Mouse (Mus musculus) CH12.LX (cell line): ENCODE measurements around the gene Hsf5. TPM values are rescaled to one million over a fixed set of nuclear protein-coding genes. Genes with fewer than 3 reads are reported as not detected.
A peak's percentile ranks its signal among the peaks of the same experiment; 100 is the strongest.

ENCODE experiments used
- DNase-seq: peaks from one replicate; pipeline ENCODE4 v3.0.0-alpha.2; 2013; ENCODE audit errors: extremely low read depth
- H3K27ac ChIP-seq: 2 replicates; pipeline ENCODE4 v1.5.1; 2012; ENCODE audit warnings: low read depth, mild to moderate bottlenecking, control low read depth, moderate library complexity; ENCODE audit not compliant: insufficient read depth
- H3K27me3 ChIP-seq: replicated peaks from 2 replicates; pipeline ENCODE3; 2012; ENCODE audit warnings: inconsistent platforms
- H3K36me3 ChIP-seq, 2 experiments: replicated peaks in 1 of 2; 2 replicates each; pipeline versions ENCODE3 to v1.6.1; 2012; ENCODE audit warnings: inconsistent platforms in 1 of 2, low read length in 1 of 2, mild to moderate bottlenecking in 1 of 2, mixed read lengths in 1 of 2, moderate library complexity in 1 of 2; ENCODE audit not compliant: control insufficient read depth in 1 of 2, insufficient read depth in 1 of 2
- H3K4me1 ChIP-seq, 2 experiments: 2 replicates each; pipeline ENCODE4 v1.6.1; 2012; ENCODE audit warnings: inconsistent platforms in 1 of 2, moderate library complexity in 1 of 2; ENCODE audit not compliant: insufficient read depth in 2 of 2, control insufficient read depth in 1 of 2
- H3K4me2 ChIP-seq: 2 replicates; pipeline ENCODE4 v1.6.1; 2012; ENCODE audit warnings: low read depth, mild to moderate bottlenecking, control low read depth; ENCODE audit not compliant: poor library complexity, insufficient read depth, severe bottlenecking
- H3K4me3 ChIP-seq, 3 experiments: fragments of 150-350 bp in 1 of 3; sonication (generic) in 1 of 3; replicated peaks in 1 of 3; 2 replicates each; pipeline versions ENCODE3 to v1.5.1; 2011 to 2012; ENCODE audit warnings: low read depth in 2 of 3, low read length in 2 of 3, mild to moderate bottlenecking in 2 of 3, moderate library complexity in 2 of 3, control low read depth in 1 of 3, improper control_type of control experiment in 1 of 3, inconsistent platforms in 1 of 3, mixed read lengths in 1 of 3; ENCODE audit not compliant: poor library complexity in 1 of 3
- H3K79me2 ChIP-seq: replicated peaks from 2 replicates; pipeline ENCODE4 v1.6.1; 2012; ENCODE audit warnings: mild to moderate bottlenecking, moderate library complexity; ENCODE audit not compliant: control insufficient read depth, poor library complexity, insufficient read depth, severe bottlenecking; ENCODE audit errors: extremely low read depth
- H3K9ac ChIP-seq: 2 replicates; pipeline ENCODE4 v1.6.1; 2012; ENCODE audit warnings: low read depth, mild to moderate bottlenecking, control low read depth, moderate library complexity; ENCODE audit not compliant: insufficient read depth
- H3K9me3 ChIP-seq: replicated peaks from 2 replicates; pipeline ENCODE3; 2012; ENCODE audit warnings: low read length, inconsistent platforms, mixed read lengths
- BHLHE40 ChIP-seq: IDR thresholded peaks from 2 replicates; pipeline ENCODE4 v1.6.1; 2011; ENCODE audit warnings: mild to moderate bottlenecking, low read depth, low read length, improper control_type of control experiment
- E2F4 ChIP-seq: IDR thresholded peaks from 2 replicates; pipeline ENCODE4 v1.6.1; 2011; ENCODE audit warnings: low read depth, low read length, improper control_type of control experiment; ENCODE audit not compliant: insufficient replicate concordance
- EP300 ChIP-seq: IDR thresholded peaks from 2 replicates; pipeline ENCODE4 v1.6.1; 2011; ENCODE audit warnings: low read length, improper control_type of control experiment
- IRF4 ChIP-seq: IDR thresholded peaks from 2 replicates; pipeline ENCODE4 v1.6.1; 2014; ENCODE audit warnings: low read depth, mild to moderate bottlenecking, inconsistent platforms, low read length, improper control_type of control experiment
- JUN ChIP-seq: IDR thresholded peaks from 2 replicates; pipeline ENCODE4 v1.6.1; 2011; ENCODE audit warnings: low read depth, mild to moderate bottlenecking, low read length, improper control_type of control experiment, moderate library complexity; ENCODE audit not compliant: insufficient read depth
- JUND ChIP-seq: conservative IDR thresholded peaks from 2 replicates; pipeline ENCODE4 v1.6.1; 2011; ENCODE audit warnings: low read depth, low read length, improper control_type of control experiment
- MAX ChIP-seq: IDR thresholded peaks from 2 replicates; pipeline ENCODE4 v1.6.1; 2011; ENCODE audit warnings: low read length, improper control_type of control experiment
- MXI1 ChIP-seq: IDR thresholded peaks from 2 replicates; pipeline ENCODE4 v1.6.1; 2011; ENCODE audit warnings: mild to moderate bottlenecking, low read depth, low read length, improper control_type of control experiment
- MYC ChIP-seq: IDR thresholded peaks from 2 replicates; pipeline ENCODE4 v1.6.1; 2011; ENCODE audit warnings: low read depth, mild to moderate bottlenecking, improper control_type of control experiment, low read length
- NELFE ChIP-seq: IDR thresholded peaks from 2 replicates; pipeline ENCODE4 v1.6.1; 2011; ENCODE audit warnings: low read depth, low read length, improper control_type of control experiment
- NRF1 ChIP-seq: IDR thresholded peaks from 2 replicates; pipeline ENCODE4 v1.6.1; 2014; ENCODE audit warnings: low read depth, mild to moderate bottlenecking, inconsistent platforms, low read length, improper control_type of control experiment, moderate library complexity
- PAX5 ChIP-seq: IDR thresholded peaks from 2 replicates; pipeline ENCODE4 v1.6.1; 2012; ENCODE audit warnings: low read length, inconsistent platforms, mixed read lengths
- POLR2A ChIP-seq: IDR thresholded peaks from 2 replicates; pipeline ENCODE4 v1.6.1; 2011; ENCODE audit warnings: low read depth, mild to moderate bottlenecking, improper control_type of control experiment, low read length
- POLR2AphosphoS2 ChIP-seq: IDR thresholded peaks from 2 replicates; pipeline ENCODE4 v1.6.1; 2011; ENCODE audit warnings: low read depth, low read length, improper control_type of control experiment
- SMC3 ChIP-seq: IDR thresholded peaks from 2 replicates; pipeline ENCODE4 v1.6.1; 2011; ENCODE audit warnings: low read depth, low read length, improper control_type of control experiment
- TCF12 ChIP-seq: IDR thresholded peaks from 2 replicates; pipeline ENCODE4 v1.6.1; 2014; ENCODE audit warnings: low read depth, mild to moderate bottlenecking, inconsistent platforms, low read length, improper control_type of control experiment
- USF2 ChIP-seq: conservative IDR thresholded peaks from 2 replicates; pipeline ENCODE4 v1.6.1; 2011; ENCODE audit warnings: low read depth, low read length, improper control_type of control experiment
- ZC3H11A ChIP-seq: IDR thresholded peaks from 2 replicates; pipeline ENCODE4 v1.6.1; 2012; ENCODE audit warnings: low read depth, mild to moderate bottlenecking, inconsistent platforms, low read length, improper control_type of control experiment
- ZNF384 ChIP-seq: IDR thresholded peaks from 2 replicates; pipeline ENCODE4 v1.6.1; 2012; ENCODE audit warnings: low read depth, low read length, improper control_type of control experiment, inconsistent platforms
- dilution Hi-C: fragments of 300-500 bp; cut with MboI; formaldehyde crosslinking; loops from 2 replicates; pipeline ENCODE4 v1.14.3; 2020; ENCODE audit warnings: low sequenced_read_pairs; ENCODE audit not compliant: extremely low pct_unique_long_range_greater_than_20kb, extremely low pct_ligation_motif_present
- in situ Hi-C: fragments of 300-500 bp; cut with MboI; formaldehyde crosslinking; loops from 3 replicates; pipeline ENCODE4 v1.14.3; 2019; ENCODE audit warnings: low sequenced_read_pairs, low pct_ligation_motif_present, low pct_unique_long_range_greater_than_20kb, mixed read lengths
- polyA plus RNA-seq: library from polyadenylated mRNA; unstranded; fragments of >175 nt; gene quantifications from 2 replicates; pipeline ENCODE4 v1.2.1, GENCODE M21; 2012; ENCODE audit warnings: low read depth; ENCODE audit not compliant: insufficient read length
- total RNA-seq, 2 experiments: library from RNA; depleted of rRNA; stranded (reverse); fragments of 300-350 nt in 1 of 2; fragments of >200 nt in 1 of 2; gene quantifications; 2 replicates each; pipeline ENCODE4 v1.2.3; 2012 to 2014

Hsf5 gene
- total and polyA plus RNA-seq, 3 experiments = 0.04 TPM; not detected in 2

- Histone ChIP-seq H3K4me1 (peaks cover 14 to 63% of the 10 kb centered on the region in 2 experiments), H3K79me2 (no peaks in the 10 kb centered on the region; the same call in 1 of the 2 replicates), H3K27me3 (no peaks in the 10 kb centered on the region), H3K36me3 (peaks cover 77 to 83% of the 10 kb centered on the region in 2 experiments), H3K9ac (no peak overlapping the region), H3K4me2 (no peak overlapping the region), H3K4me3 (no peak overlapping the region), H3K27ac (no peak overlapping the region), H3K9me3 (no peaks in the 10 kb centered on the region)
- DNase-seq = no peak
- no peak for TF ChIP-seq MAX
- TF ChIP-seq TCF12 = no peak
- TF ChIP-seq PAX5 = no peak
- no peak for TF ChIP-seq POLR2A
- TF ChIP-seq NRF1 = no peak
- no peak for TF ChIP-seq JUN
- no peak for TF ChIP-seq SMC3
- TF ChIP-seq ZNF384 = no peak
- no peak for TF ChIP-seq POLR2AphosphoS2
- no peak for TF ChIP-seq USF2
- in situ Hi-C loops (no loop called here), dilution Hi-C loops (no loop called here)
Measured at GRCm38 (mm10) chr11:87600322-87600853, 16.6 kb upstream of the Hsf5 start.

- DNase-seq = no peak
- Histone ChIP-seq H3K9ac (no peak overlapping the region), H3K4me1 (peaks cover 0 to 45% of the 10 kb centered on the region in 2 experiments; a peak in 3 of 4 replicates), H3K9me3 (no peaks in the 10 kb centered on the region), H3K4me2 (no peak overlapping the region), H3K79me2 (no peaks in the 10 kb centered on the region), H3K27ac (no peak overlapping the region), H3K36me3 (peaks cover 84 to 96% of the 10 kb centered on the region in 2 experiments), H3K27me3 (no peaks in the 10 kb centered on the region), H3K4me3 (no peak overlapping the region)
- dilution Hi-C loops = no loop called here
- in situ Hi-C loops = no loop called here
- TF ChIP-seq ZC3H11A (no peak), ZNF384 (no peak)
Measured at GRCm38 (mm10) chr11:87602234-87602633, 14.7 kb upstream of the Hsf5 start.

GRCm38 (mm10) chr11:87603571-87603970 lies 13.4 kb upstream of the Hsf5 start:
- peak; percentile 57 for DNase-seq
- H3K9ac ChIP-seq = no peak overlapping the region
- H3K27ac ChIP-seq = no peak overlapping the region
- no peaks in the 10 kb centered on the region for H3K9me3 ChIP-seq
- H3K79me2 ChIP-seq = no peaks in the 10 kb centered on the region
- in situ Hi-C loops = no loop called here
- H3K4me3 ChIP-seq = no peak overlapping the region
- peaks cover 82 to 99% of the 10 kb centered on the region in 2 experiments for H3K36me3 ChIP-seq
- peaks cover 0 to 37% of the 10 kb centered on the region in 2 experiments; a peak in 3 of 4 replicates for H3K4me1 ChIP-seq
- dilution Hi-C loops = no loop called here
- no peak overlapping the region for H3K4me2 ChIP-seq
- H3K27me3 ChIP-seq = no peaks in the 10 kb centered on the region
- TF ChIP-seq MYC = peak; percentile 45; the same call in 1 of the 2 replicates
- peak; percentile 62 for TF ChIP-seq BHLHE40
- TF ChIP-seq JUND = no peak
- TF ChIP-seq E2F4 = no peak
- TF ChIP-seq NELFE = no peak
- TF ChIP-seq EP300 = peak; percentile 90
- peak; percentile 75 for TF ChIP-seq ZNF384
- TF ChIP-seq MXI1 = no peak
- peak; percentile 89 for TF ChIP-seq IRF4
- TF ChIP-seq, all 38 proteins: peak for 5
